Mouse (Mus musculus) spleen, postnatal 36 days (tissue): ENCODE measurements around the gene Slc12a4.

Source experiments
- DNase-seq, 2 experiments: peaks; one replicate each; pipeline ENCODE4 v3.0.0; 2022; ENCODE audit warnings: low spot score in 2 of 2, mixed read lengths in 1 of 2

Gene Slc12a4

DNA sequence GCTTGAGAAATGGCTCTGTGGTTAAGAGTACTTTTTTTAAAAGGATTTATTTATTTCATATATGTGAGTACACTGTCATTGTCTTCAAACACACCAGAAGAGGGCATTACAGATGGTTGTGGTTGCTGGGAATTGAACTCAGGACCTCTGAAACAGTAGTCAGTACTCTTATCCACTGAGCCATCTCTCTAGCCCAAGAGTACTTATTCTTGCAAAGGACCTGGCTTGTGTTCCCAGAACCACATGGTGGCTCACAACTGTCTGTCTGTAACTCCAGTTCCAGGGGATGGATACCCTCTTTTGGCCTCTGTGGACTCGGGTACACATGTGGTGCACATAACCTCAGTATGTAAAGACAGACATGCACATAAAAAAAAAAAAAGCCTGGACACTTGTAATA, 3.5 kb upstream of the Slc12a4 start:
- DNase-seq = no peak

DNA sequence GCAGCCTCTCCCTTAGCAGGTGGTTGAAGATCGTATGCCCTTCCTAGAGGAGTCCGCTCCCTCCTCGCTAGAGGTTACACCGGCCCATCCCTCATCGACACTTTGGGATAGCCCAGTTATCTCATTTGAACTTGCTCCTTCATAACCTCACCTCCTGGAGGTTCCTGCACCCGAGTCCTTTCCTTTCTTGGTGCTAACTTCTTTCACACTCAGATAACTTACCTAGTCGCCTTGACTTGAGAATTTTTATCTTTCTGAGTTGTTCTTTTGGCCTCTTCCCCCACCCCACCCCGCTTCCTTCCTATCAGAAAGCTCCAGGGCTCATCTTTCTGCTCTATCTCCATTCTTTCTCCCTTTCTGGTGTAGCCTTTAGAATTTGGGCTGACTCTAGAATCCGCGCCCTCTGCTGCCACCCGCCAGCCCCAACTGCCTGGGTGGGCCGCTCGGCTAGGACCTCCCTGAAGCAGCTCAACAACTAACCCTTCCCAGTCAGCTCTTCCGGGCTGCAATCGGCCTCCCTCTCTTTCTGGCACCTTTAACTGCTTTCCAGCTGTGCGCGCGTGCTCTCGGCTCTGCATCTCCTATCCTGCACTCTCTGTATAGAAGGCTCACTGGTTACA, 905 bp upstream of the Slc12a4 start:
- DNase-seq = peak; percentile 32 to 42

DNA sequence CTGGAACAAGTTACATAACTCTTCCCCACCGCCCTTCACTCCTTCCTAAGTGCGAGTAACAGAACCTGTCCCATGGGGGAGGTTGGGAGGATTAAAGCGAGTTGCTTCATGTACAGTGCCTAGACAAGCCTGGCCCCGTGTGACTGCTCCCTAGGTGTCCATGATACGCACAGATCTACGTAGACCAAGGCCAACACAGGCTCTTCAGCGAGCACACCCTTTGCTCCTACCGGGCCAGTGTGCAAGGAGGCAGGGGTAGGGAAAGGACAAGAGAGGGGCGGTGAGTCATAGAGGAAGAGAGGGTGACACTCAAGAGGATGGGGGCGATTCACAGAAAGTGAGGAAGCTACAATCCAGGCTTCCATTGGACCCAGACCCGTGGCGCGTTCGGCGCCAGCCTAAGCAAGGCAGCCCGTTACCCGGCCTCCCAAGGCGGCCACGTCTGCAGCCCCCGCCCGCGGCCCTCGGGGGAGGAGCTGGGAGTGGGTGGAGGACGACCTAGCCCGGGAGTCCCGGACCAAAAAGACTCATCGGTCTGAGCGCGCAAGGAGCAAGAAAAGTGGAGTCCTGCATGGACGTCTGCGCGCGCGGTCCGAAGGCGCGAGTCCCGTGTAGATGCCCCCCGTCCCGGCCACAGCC, 512 bp downstream of the Slc12a4 start:
- DNase-seq = peak; percentile 42 to 51

DNA sequence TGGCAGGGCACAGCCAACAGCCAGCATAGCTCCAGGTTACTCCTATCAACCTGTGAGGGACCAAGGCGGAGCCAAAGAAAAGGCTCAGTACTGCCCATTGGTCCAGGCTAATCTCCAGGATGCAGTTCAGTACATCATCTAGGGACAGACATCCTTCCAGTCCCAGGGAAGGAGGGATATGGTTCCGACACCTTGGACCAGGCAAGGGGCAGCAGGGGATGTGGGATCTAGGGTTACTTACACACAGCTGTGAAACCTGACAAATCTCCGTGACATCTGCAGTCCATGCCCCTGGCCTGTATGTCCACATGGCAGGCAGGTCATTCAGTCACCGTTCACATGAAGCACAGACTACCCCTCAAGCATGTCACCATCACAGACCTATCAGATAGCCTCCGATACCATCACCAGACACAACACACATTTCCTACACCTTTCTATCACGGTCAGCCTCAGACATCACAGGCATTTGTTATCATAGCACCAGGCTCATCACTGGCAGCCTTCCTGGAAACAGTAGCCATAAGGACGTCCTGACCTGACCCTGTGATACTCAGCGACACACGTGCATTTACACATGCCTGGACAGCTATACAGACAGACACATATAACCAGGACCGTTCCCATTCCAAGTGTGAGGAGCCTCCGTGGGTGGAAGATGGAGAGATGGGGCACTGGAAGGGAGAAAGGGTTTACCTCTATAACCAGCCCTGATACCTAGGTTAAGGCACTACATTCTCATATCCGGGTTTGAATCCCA, 1.2 kb downstream of the Slc12a4 start:
- no peak for DNase-seq

DNA sequence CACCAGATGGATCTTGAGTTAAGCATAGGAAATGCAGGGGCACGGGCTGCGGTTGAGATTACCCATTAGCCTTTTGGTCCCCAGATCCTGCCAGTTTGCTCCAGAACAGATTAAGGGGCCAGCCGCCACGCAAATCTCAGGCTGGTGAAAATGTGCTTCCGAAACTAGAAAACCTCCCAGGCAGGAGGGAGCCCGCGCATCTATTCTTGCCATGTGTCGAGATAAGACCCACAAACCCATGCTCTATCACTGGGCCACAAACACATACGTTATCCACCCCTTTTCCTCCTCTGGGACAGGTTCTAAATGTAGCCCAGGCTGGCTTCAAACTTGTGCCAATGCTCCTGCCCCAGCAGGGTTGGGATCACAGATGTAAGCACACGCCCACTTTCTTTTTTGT, 4.4 kb downstream of the Slc12a4 start:
- DNase-seq = no peak

DNA sequence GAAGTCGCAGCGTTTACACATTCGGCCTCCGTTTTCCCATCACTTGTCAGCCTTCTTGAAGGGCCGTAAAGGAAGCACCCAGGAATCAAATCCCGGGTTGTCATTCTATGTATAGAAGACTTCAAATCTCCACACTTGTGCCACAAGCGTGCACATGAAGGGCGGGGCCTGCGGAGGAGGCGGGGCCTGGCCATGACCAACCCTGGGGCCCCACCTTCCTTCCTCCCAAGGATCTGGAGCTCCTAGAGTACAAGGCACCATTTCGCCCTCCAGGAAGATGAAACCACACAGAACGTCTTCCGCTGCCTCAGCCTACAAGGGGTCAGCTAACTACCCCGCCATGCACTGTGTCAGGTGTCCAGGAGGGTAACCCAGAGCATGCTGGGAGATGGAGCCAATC, 4.8 kb downstream of the Slc12a4 start:
- no peak for DNase-seq

DNA sequence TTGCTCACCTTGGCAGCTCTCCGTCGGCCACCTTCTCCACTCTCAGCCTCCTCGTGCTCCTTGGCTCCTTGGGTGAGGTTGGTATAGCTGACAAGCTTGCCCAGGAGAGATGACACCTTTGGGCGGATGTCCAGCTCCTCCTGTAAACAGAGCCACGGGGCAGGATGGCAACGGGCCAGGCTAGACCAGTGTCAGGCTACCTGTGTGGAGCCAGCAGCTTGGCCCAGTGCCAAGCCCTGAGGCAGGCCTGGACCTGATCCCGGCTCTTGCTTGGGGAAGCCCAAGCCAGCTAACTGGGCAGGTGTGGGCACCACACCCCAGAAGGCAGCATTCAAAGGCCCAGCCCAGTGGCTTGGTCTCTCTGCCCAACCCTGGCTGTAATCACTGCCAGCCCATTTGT, 6.5 kb downstream of the Slc12a4 start:
- no peak for DNase-seq

DNA sequence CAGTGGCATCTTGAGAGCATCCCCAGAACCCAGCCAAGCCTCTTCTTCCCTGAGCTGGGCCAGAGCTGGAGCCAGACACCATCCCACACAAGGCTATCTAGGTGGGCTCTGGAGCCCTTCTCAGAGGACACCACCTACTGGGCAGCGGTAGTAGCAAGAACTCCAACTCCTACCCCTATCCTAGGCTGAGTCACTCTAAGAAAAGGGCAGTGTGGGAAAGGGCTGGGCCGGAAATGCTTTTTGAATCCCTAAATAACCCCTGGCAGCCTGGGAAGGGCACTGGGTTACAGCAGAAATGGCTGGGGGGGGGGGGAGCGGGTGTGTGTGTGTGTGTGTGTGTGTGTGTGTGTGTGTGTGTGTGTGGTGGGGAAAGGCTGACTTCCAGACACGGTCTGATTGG, 8.1 kb downstream of the Slc12a4 start:
- no peak for DNase-seq

DNA sequence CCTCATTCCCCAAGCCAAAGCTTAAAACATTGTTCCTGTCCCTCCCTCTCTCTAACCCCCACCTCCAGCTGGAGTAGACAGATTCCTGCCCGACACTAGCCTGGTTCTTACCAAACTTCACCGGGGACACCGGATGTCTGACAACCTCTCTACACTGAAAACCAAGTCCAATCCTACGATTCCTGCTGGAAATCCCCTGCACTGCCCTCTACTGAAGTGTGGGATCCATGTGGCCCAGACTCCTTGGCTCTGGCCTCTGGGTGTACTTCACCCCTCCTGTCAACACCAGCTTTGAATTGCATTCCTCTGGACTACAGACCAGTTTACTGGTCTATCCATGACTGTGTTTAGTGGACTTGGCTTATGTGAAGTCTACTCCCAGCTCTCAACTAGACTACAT, 9.3 kb downstream of the Slc12a4 start:
- no peak for DNase-seq

DNA sequence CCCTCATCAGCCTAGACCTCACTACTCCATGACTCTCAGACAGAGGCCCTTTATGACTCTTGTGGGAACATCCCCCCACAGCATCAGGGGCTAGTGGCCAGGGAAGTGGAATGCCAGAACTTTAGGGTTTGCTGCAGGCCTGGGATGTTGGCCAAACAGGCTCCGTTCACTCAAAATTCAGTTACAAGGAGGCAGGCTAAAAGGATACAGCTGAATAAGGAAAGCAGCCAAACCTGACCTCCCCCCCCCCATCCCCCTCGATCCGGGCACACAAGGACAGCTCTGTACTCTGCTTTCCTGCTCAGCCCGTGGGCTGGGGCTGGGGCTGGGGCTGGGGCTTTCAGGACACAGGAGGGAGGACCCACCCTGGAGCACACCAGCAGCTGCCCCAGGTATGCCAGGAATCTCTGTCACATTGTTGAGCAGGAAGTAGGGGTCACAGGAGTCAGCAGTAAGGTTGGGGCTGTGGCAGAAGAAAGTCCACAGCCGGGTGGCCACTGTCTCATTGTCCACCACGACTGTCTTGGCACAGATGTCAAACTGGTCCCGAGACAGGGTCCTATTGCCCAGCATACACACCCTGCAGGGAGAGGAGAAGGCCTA, 14.7 kb downstream of the Slc12a4 start:
- no peak for DNase-seq

DNA sequence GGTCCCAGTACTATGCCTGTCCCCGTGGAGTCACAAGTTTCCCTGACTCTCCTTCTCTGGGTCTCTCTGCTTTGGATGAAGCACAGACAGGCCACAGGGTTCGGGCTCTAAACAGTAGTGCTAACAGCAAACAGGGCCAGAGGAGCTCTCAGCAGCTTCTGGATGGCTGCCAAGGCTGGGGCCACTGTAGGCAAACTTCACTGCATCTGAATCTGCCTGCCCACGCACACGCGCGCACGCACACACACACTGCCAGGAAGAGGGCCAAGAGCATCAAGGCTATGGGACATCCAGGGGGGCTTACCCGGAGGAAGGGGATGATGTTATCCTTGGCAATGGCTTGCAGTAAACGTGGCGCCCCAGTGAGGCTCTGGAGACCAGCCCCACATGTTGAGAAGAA, 16.5 kb downstream of the Slc12a4 start:
- no peak for DNase-seq

DNA sequence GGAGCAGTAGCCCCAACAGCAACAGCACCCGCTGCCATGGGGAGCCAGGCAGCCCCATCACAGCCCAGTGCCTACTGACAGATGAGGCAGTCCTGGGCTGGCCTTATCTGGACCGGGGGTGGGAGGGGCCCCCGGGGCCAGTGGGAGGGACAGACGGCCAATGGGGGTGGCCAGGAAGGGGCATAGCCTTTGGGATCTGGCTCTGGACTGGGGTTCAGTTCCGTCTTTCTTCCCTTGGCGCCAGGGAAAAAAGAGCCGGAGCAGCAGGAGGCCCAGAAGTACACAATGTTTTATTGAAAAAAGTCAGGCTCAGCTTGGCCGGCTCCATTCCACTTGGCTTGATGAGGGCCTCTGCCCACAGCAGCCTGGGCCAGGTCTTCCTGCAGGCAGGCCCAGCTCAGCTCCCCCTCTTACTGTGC, 22.6 kb downstream of the Slc12a4 start, which contains the start of gene Lcat:
Gene Lcat, minus strand, starts transcription at position 62 of the 419 bp plus-strand sequence.
- no peak for DNase-seq

DNA sequence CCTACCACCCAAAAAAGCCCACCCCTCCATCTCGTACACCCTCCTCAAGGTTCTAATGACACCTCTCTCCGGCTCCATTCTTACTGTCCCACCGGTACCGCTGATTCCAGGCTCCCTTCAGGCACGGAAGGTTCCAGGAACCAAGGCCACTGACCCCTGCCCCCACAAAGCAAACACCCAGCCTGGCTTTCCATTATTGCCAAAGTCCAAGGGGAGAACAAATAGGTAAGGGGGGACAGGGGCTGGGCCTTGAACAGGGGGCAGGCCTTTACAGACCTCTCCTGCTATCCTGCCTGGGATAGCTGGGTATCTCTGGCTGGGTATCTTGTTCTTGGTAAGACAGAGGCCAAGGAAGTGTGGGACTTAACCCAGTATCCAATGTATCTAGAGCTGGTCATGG, 23.4 kb downstream of the Slc12a4 start:
- DNase-seq = no peak

DNA sequence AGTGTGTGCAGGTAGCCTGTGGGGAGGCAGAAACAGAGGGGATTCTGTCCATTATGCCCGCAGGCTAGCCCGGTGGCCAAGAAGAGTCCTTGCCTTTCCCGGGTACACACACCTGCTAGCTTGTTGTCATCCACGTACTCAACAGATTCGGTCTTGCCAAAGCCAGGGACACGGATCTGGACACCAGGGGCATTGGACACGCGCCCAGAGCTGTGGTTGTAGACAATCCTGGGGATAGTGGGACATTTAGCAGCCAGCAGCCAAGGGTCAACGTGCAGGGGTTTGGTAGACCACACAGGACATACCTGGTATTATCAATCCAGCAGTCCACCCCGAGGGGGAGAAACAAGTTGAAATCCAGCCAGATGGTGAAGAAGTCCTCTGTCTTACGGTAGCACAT, 23.9 kb downstream of the Slc12a4 start:
- no peak for DNase-seq

DNA sequence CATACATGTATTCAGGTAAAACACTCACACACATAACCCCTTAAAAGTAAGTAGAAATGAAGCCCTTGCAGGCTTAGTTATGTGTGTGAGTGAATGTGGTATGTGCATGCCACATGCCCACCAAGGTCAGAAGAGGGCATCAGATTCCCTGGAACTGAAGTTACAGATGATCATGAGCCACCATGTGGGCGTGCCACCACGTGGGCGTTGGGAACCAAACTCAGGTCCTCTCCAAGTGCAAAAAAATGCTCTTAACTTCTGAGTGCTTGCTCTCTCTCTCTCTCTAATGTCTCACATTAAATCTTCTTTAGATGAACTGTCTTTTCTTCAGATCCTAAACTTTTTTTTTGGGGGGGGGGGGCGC, 27.6 kb downstream of the Slc12a4 start, which contains the start of gene Psmb10:
Gene Psmb10, minus strand, starts transcription at position 139 of the 364 bp plus-strand sequence.
- DNase-seq = peak in 1 of 2 experiments; percentile 47

DNA sequence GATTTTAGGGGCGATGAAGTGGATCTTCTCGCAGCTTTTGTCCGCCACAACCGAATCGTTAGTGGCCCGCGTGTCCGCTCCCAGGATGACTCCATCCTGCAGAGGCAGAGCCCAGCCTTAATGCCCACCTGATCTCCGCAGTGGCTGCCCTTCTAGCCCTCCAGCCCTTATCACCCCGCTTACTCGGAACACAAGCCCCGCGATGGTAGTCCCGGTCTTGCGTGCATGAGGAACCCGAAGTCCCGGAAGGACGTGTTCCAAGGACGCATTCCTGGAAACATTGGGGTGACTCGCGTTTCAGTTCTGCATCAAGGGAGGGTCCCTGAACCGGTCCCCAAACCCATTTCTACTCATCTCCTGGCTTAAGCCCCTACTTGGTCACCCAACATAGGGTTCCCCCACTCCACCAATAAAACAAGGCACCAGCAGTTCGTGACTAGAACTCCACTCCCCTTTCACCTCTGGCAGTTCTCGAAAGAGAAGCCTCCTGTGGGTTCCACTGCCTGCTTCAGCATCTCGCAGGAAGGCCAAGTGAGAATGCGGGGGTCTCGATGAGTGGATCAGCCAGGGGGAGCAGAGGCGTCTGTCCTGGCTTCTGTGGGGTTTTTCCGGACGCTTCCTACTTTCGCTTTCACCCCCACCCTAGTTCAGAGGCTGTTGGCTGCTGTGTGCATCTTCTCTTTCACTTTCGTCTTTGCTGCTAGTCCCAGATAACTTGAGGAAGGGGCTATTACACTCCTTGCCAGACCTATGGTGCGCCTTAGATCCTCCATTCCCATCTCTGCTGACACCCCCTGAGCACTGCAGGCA, 28.2 kb downstream of the Slc12a4 start:
- peak; percentile 67 to 70 for DNase-seq

DNA sequence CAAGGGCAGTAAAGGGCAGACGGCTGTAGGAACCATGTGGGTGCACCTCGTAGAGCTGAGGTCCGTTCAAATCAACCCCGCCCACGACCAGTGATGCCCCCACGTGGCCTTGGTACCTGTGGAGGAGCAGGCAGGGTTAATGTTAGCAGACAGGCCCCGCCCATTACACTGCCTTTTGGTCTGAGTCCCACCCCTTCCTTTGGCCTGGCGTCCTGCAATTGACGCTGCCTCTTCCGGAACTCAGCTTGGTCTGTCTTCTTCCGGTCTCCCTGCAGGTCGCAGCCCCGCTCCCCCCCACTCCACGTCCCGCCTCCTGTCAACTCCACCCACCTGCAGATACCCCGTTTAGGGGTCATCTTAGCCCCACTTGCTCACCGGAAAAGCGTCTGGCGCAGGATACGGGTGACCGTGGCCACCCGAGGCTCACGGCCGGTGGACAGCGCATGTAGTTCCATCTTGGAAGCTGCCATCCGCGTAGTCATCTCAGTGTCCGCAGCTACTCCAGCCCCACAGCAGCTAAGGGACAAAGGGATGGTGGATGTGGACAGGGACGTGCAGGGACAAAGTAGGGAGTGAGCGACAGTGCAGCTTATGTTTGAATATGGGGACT, 28.9 kb downstream of the Slc12a4 start:
- peak; percentile 91 for DNase-seq

DNA sequence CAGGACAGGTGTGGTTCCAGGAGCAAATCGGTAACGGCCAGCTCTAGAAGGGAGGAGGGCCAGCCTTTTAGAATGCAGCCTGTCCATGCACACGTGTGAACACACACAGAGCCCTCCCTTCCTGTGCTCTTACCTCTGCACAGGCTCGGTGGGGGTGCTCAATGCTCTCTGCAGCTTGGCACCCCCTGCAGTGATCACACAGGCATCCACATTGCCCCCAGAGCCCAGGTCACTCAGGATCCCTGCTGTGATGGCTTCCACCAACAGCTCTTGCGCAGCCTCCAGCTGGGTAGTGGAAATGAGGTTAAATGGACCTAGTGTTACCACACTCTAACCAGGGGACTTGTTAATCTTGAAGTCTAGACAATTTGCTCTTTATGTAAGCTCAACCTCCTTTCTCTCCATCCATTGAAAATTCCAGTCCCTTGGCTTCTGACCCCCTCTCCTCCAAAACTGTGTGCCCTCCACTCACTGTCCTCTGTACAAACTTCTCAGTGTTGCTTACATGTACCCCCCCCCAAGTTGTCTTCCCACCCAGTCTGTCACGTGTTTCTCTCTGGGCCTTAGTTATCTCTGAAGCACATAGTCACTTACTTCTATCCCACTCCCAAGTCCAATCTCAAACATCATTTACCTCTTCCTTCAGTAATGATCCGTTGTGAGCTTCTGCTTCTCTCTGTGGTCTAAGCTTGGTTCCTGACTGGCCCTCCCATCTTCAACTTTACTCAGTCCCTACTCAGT, 29.9 kb downstream of the Slc12a4 start:
- no peak for DNase-seq

DNA sequence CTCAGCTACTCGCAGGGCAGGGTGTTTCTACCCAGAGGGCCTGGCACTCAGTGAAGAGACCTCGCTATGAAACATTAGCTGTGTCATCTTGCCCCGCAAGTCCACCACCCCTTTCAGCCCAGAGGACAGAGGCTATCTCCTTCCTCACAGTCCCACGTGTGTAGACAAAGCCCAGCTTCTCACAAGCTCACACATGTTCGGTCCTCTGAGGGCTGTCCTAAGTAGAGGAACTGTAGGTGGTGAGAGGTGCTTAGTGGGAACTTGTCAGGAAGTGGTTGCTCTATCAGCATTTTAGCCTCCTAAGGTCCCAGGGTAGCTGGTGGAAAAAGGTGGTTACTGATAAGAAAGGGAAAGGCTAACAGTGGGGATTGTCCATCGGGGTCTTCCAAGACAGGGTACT, 30.8 kb downstream of the Slc12a4 start:
- no peak for DNase-seq

DNA sequence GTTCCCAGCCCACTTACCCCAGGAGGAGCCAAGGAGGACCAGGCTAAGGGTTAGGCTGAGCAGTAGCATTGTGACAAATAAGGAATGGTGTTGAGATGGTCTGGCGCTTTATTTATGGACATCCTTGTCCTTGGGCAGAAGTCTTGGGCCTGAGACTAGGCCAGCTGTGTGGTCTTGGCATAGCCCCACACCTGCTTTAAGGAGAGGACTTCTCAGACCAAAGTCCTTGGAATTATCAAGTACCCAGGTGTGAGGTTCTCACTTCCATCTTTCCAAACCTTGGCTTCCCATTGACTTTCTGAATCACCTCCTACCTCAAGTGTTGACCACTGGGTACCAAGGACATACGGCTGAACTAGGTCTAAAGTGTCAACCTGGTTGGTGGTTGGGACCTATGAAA, 32.1 kb downstream of the Slc12a4 start, which contains the start of gene Ctrl:
Gene Ctrl, minus strand, starts transcription at position 101 of the 400 bp plus-strand sequence.
- no peak for DNase-seq
